Mouse (Mus musculus): ENCODE data around the gene Ndufb6.
A peak's percentile ranks its signal among the peaks of the same experiment; 100 is the strongest.

DNA sequence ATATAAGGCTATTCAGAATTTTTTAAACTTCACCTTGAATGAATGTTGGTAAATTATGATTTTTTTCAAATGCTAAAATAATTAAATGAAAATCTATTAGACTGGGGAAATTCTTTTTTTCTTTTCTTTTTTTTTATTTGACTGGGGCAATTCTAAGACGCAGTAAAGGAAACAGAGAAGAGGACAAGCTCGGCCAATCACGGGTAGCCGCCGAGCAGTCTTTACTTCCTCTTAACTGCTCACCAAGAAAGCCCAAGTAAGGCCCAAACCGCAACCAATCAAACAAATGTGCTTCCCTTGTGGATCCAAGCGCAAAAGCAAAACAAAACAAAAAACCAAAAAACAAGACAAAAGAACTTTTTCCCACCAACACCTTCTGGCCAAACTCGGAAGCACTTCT, 35.2 kb downstream of the Ndufb6 start:
- TF ChIP-seq JUND (conservative IDR thresholded peaks at IDR 0.05; ENCODE audit: low read depth, low read length) (no peak; the same call in 1 of the 2 replicates), USF1 (IDR thresholded peaks at IDR 0.05; ENCODE audit: low read depth, low read length) (no peak), MAFK (IDR thresholded peaks at IDR 0.05; ENCODE audit: insufficient replicate concordance, low read length) (no peak), CTCF (conservative IDR thresholded peaks at IDR 0.05 in 1 of 2, IDR thresholded peaks at IDR 0.05 in 1 of 2; ENCODE audit: low read depth in 2 of 2, low read length in 2 of 2) (no peak), POLR2A (IDR thresholded peaks at IDR 0.05; ENCODE audit: low read depth, low read length) (0 out of 2 replicates have a peak, but pooled peaks have one; percentile 20), NELFE (IDR thresholded peaks at IDR 0.05; ENCODE audit: low read depth, low read length) (no peak), EP300 (IDR thresholded peaks at IDR 0.05; ENCODE audit: low read length) (no peak), RAD21 (IDR thresholded peaks at IDR 0.05; ENCODE audit: low read depth, low read length) (no peak), ZNF384 (IDR thresholded peaks at IDR 0.05; ENCODE audit: low read depth, low read length) (peak; percentile 67; the same call in 1 of the 2 replicates)

All from CH12.LX (cell line).